In genomic region chr17:27547253-27547868, GRCm38 (mm10) we compare ENCODE assay signal across 14 mouse cellular contexts. TPM values are rescaled to one million over a fixed set of nuclear protein-coding genes. Genes with fewer than 3 reads are reported as not detected.
DNase-seq lines count a peak whose midpoint lies in the region; ATAC-seq and TF ChIP-seq lines count a peak whose summit lies in the region.
"Had no signal": no experiment of that assay in that cellular context is flagged by ENCODE, and none has a peak within 500 bp of the region (broad histone marks: within the 10 kb centered on the region; RNA-seq: fewer than 3 reads in every experiment).

No protein-coding gene starts in this region.

- no peak overlapping the region for H3K4me3 ChIP-seq in lung, embryonic 16.5 days (ENCODE audit: low read length)
- H3K4me3 ChIP-seq in gastrocnemius, adult 2 months, result no peak overlapping the region
- H3K4me3 ChIP-seq in stomach, postnatal 0 days (ENCODE audit: low read depth, low read length), result no peak overlapping the region
- no peak overlapping the region for H3K4me3 ChIP-seq in forebrain, embryonic 12.5 days (replicated peaks)
- H3K4me3 ChIP-seq: heart, embryonic 13.5 days; neural tube, embryonic 15.5 days had no signal

- H3K27me3 ChIP-seq in lung, embryonic 16.5 days (ENCODE audit: control insufficient read depth, insufficient read depth, low read depth, low read length), result no peaks in the 10 kb centered on the region
- H3K27me3 ChIP-seq in stomach, postnatal 0 days (ENCODE audit: control insufficient read depth, insufficient read depth, low read length), result no peaks in the 10 kb centered on the region
- peaks cover 5% of the 10 kb centered on the region; the same call in 1 of the 2 replicates for H3K27me3 ChIP-seq in forebrain, embryonic 12.5 days
- H3K27me3 ChIP-seq: neural tube, embryonic 15.5 days had no signal

- H3K4me2 ChIP-seq in lung, embryonic 16.5 days (ENCODE audit: low read depth, low read length), result no peak overlapping the region
- no peak overlapping the region for H3K4me2 ChIP-seq in stomach, postnatal 0 days (replicated peaks; ENCODE audit: low read depth)
- no peak overlapping the region for H3K4me2 ChIP-seq in forebrain, embryonic 12.5 days
- H3K4me2 ChIP-seq: heart, embryonic 13.5 days; neural tube, embryonic 15.5 days had no signal

- H3K4me1 ChIP-seq in lung, embryonic 16.5 days (replicated peaks; ENCODE audit: control insufficient read depth, insufficient read depth, low read length), result 0 out of 2 replicates have a peak, but pooled peaks cover 2% of the 10 kb centered on the region
- 0 out of 2 replicates have a peak, but pooled peaks cover 5% of the 10 kb centered on the region for H3K4me1 ChIP-seq in stomach, postnatal 0 days (replicated peaks; ENCODE audit: control insufficient read depth, insufficient read depth)
- peaks cover 15% of the 10 kb centered on the region for H3K4me1 ChIP-seq in forebrain, embryonic 12.5 days

- no peak for DNase-seq in lung, postnatal 36 days
- DNase-seq in gastrocnemius, adult 2 months, result peak; percentile 78
- DNase-seq in heart, postnatal 4 days, result peak; percentile 67
- DNase-seq in stomach, postnatal 0 days (ENCODE audit: low spot score), result peak; percentile 77
- DNase-seq in right cerebral cortex, postnatal 14 days, result no peak
- no peak for DNase-seq in embryo, embryonic 9.5 days (ENCODE audit: extremely low spot score)
- DNase-seq: cerebellum, postnatal 14 days; thymus, postnatal 36 days had no signal

- no peak overlapping the region for H3K27ac ChIP-seq in lung, embryonic 16.5 days (ENCODE audit: low read length)
- H3K27ac ChIP-seq in gastrocnemius, adult 2 months, result no peak overlapping the region
- no peak overlapping the region for H3K27ac ChIP-seq in stomach, postnatal 0 days (replicated peaks)
- H3K27ac ChIP-seq in forebrain, embryonic 12.5 days, result no peak overlapping the region
- H3K27ac ChIP-seq: heart, embryonic 13.5 days; liver, embryonic 14.5 days; neural tube, embryonic 15.5 days had no signal

- intact Hi-C loops in gastrocnemius, adult 2 months (cut with DNase I), result no loop called here

- 0 out of 2 replicates have a peak, but pooled peaks have one; percentile 34 for ATAC-seq in lung, embryonic 16.5 days (ENCODE audit: low read depth)
- ATAC-seq in stomach, postnatal 0 days (ENCODE audit: low FRiP score, low TSS enrichment), result peak; percentile 92
- ATAC-seq in forebrain, embryonic 12.5 days (ENCODE audit: low FRiP score), result no peak

- H3K36me3 ChIP-seq in lung, embryonic 16.5 days (ENCODE audit: control insufficient read depth, insufficient read depth, low read length), result no peaks in the 10 kb centered on the region
- no peaks in the 10 kb centered on the region for H3K36me3 ChIP-seq in stomach, postnatal 0 days (ENCODE audit: control insufficient read depth, insufficient read depth, low read length)
- H3K36me3 ChIP-seq in forebrain, embryonic 12.5 days (replicated peaks), result no peaks in the 10 kb centered on the region
- H3K36me3 ChIP-seq: heart, embryonic 13.5 days; neural tube, embryonic 15.5 days had no signal

- TF ChIP-seq EP300 in stomach, postnatal 0 days (optimal IDR thresholded peaks at IDR 0.05), result no peak

- WGBS in lung, embryonic 16.5 days, result 52% methylated on average over 9 of the region's 9 CpGs
- 38% methylated on average over 9 of the region's 9 CpGs for WGBS in stomach, postnatal 0 days
- WGBS in forebrain, embryonic 12.5 days, result 76% methylated on average over 9 of the region's 9 CpGs

- H3K9ac ChIP-seq in lung, embryonic 16.5 days (ENCODE audit: low read length), result no peak overlapping the region
- H3K9ac ChIP-seq in stomach, postnatal 0 days (ENCODE audit: low read length), result no peak overlapping the region
- H3K9ac ChIP-seq in forebrain, embryonic 12.5 days, result no peak overlapping the region
- H3K9ac ChIP-seq: heart, embryonic 13.5 days; liver, embryonic 14.5 days; neural tube, embryonic 15.5 days had no signal

- no peak for TF ChIP-seq CTCF in gastrocnemius, adult 2 months (IDR thresholded peaks at IDR 0.05)
- TF ChIP-seq CTCF in stomach, postnatal 0 days (IDR thresholded peaks at IDR 0.05; ENCODE audit: low read depth), result no peak

- H3K9me3 ChIP-seq in lung, embryonic 16.5 days (ENCODE audit: control insufficient read depth, low read length), result no peaks in the 10 kb centered on the region
- H3K9me3 ChIP-seq in stomach, postnatal 0 days (ENCODE audit: control insufficient read depth, low read length), result no peaks in the 10 kb centered on the region
- H3K9me3 ChIP-seq in forebrain, embryonic 12.5 days, result no peaks in the 10 kb centered on the region
- H3K9me3 ChIP-seq: heart, embryonic 13.5 days; neural tube, embryonic 15.5 days had no signal

RNA-seq across cellular contexts. Expression of gene Hmga1, which starts 8.9 kb away (rescaled TPM):
- polyA plus RNA-seq in lung, embryonic 16.5 days (2015; fragmentation: Nextera tagmentation; extraction: Ambion mirVana), result 195 and 215 TPM in 2 replicates
- total RNA-seq in gastrocnemius, adult 2 months (2021), result 10 to 100 TPM; 29.6 to 34.1 TPM
- 10 to 100 TPM; 54.8 to 59.1 TPM for total RNA-seq in heart, postnatal 4 days (2021)
- 71.1 and 78.4 TPM in 2 replicates for polyA plus RNA-seq in stomach, postnatal 0 days (2015; fragmentation: Nextera tagmentation; extraction: Ambion mirVana)
- polyA plus RNA-seq in forebrain, embryonic 12.5 days (2016; fragmentation: Nextera tagmentation; extraction: Ambion mirVana), result 214 and 228 TPM in 2 replicates

RNA-seq across cellular contexts. Expression of gene AI413582, which starts 18.2 kb away (rescaled TPM):
- polyA plus RNA-seq in lung, embryonic 16.5 days (2015; fragmentation: Nextera tagmentation; extraction: Ambion mirVana), result 17.6 and 19.1 TPM in 2 replicates
- 1 to 10 TPM; 3.0 to 3.3 TPM for total RNA-seq in gastrocnemius, adult 2 months (2021)
- 1 to 10 TPM; 8.7 to 8.8 TPM for total RNA-seq in heart, postnatal 4 days (2021)
- 37.1 and 37.7 TPM in 2 replicates for polyA plus RNA-seq in stomach, postnatal 0 days (2015; fragmentation: Nextera tagmentation; extraction: Ambion mirVana)
- polyA plus RNA-seq in forebrain, embryonic 12.5 days (2016; fragmentation: Nextera tagmentation; extraction: Ambion mirVana), result 14.0 and 16.6 TPM in 2 replicates

RNA-seq across cellular contexts. Expression of gene Grm4, which starts 26.2 kb away (rescaled TPM):
- 0.13 and 0.24 TPM in 2 replicates for polyA plus RNA-seq in lung, embryonic 16.5 days (2015; fragmentation: Nextera tagmentation; extraction: Ambion mirVana)
- not detected for total RNA-seq in gastrocnemius, adult 2 months (2021)
- under 1 TPM in 1 of 2 experiments, not detected in 1; 0.07 TPM for total RNA-seq in heart, postnatal 4 days (2021)
- polyA plus RNA-seq in stomach, postnatal 0 days (2015; fragmentation: Nextera tagmentation; extraction: Ambion mirVana), result 0.16 TPM in 2 replicates
- 2.4 TPM in 2 replicates for polyA plus RNA-seq in forebrain, embryonic 12.5 days (2016; fragmentation: Nextera tagmentation; extraction: Ambion mirVana)
- total RNA-seq: MEL had no signal

Comparison
In these comparisons a context has a peak if more than half of its experiments do, and no peak if none do; other contexts are left out.
1. DNase-seq: peak in gastrocnemius, adult 2 months (single experiment), heart, postnatal 4 days (single experiment) and stomach, postnatal 0 days (single experiment); none in lung, postnatal 36 days (single experiment), right cerebral cortex, postnatal 14 days (single experiment) and embryo, embryonic 9.5 days (single experiment).